Mouse (Mus musculus) embryo, embryonic 10.5 days (tissue): Measurements from ENCODE around the gene Ttc21b.
A peak's percentile ranks its signal among the peaks of the same experiment; 100 is the strongest.

Experiments used
- DNase-seq: peaks from one replicate; pipeline ENCODE4 v3.0.0-alpha.2; 2015; ENCODE audit warnings: low spot score

Gene Ttc21b

GRCm38 (mm10) chr2:66171643-66172042, 84.8 kb downstream of the Ttc21b start:
- DNase-seq: peak; percentile 30

DNA sequence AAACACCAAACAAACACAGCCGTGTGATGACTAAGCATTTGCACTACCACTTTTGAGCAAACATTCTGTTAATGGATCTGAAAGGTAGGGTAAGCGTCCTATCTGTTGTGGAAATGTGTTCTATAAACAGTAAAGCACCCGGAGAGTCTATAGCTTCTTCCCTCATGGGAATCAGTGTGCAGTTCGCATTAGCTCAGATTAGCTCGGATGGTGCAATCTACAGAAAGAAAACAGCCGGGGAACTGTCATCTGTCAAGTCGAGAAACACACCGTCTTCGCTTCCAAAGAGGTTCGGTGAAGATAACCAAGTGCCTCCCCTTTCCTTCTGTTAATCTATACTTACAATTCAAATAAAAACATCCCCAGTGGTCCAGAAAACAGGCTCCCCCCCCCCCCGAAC, 85.7 kb downstream of the Ttc21b start:
- no peak for DNase-seq

DNA sequence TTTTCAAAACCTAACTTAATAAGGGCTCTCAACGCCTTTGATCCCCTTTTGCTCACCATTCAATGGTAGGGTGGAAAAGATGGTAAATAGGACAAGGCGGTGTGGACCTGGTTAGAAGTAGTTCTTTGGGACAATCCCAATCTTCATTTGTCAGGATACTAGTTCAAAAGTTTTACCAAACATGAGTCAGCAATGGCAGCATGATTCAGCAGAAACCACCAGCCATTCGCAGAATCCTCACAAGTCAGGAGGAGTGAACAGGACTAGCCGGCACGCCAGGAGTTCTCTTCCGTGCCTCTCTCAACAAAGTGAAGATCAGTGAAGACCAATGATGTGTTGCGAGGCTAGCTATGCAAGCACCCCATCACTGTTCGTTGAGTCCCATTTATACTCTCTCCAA, 91.4 kb downstream of the Ttc21b start:
- DNase-seq: no peak

DNA sequence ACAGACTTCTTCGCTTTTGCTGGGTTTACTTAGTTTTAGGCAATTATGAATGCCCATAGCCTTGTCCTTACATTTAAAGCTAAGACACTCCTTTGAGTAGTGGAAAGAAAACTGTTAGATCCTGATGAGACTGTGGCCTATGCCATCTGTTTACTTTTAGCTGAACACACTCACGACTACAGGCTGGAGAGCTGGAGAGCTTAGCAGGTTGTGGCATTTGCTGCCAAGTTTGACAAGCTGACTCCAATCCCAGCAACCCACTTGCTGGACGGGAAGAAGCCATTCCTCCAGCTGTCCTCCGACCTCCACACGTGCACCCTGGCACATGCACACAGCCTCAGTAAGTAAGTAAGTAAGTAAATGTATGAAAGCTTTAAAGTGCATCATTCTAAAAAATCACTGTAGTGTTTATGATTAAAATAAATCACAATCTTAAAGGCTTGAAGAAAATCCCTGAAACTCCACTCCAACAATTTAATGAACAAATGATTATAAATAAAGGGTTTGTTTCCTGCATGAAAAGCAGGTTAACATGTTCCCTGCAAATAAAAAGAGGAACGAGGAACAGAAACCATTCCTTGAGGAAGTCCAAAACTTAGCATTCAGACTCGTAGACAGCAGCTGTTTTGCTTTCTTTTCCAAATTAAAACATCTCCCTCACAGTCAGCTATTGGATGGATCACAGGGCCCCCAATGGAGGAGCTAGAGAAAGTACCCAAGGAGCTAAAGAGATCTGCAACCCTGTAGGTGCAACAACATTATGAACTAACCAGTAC, 98.1 kb downstream of the Ttc21b start:
- no peak for DNase-seq

GRCm38 (mm10) chr2:66151436-66151835, 105.0 kb downstream of the Ttc21b start:
- no peak for DNase-seq

DNA sequence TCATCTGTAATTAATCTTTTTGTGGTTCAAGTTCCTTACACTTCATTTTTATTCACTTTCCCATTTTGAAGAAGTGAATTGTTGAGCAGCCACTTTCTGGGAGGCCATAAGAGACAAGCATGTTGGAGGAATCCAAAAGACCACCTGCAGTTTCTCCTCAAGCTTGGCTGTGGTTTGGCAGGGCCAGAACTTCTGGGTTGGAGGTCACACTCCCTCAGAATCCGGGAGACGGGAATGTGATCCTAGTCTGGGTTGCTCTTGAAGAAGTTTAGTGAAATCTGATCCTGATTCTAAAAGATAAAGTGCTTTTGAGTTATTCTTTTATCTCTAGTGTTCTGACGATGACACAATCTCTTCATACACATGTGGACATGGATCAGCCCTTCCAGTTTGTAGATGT, 105.9 kb downstream of the Ttc21b start:
- DNase-seq: no peak

- no peak for DNase-seq
Measured at GRCm38 (mm10) chr2:66148654-66149230, 107.7 kb downstream of the Ttc21b start.

DNA sequence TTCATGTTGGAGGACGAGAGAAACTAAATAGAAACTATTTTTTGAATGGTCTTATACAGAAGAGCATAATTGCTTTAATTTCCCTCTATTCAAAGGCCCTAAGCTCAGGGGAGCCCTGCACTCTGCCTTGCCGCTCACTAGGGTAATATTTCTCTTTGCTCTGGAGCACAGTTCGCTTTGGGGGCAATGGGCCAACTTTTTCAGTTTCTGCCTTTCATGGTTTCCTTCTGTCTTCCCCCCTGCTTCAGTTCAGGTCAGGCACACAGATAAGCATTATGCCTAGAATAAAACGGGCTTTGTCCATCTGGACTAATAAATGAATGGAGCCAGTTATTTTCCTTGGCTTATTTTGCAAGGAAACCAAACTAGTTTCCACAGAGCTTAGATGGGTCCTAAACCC, 109.9 kb downstream of the Ttc21b start:
- DNase-seq: no peak

GRCm38 (mm10) chr2:66144770-66145169, 111.6 kb downstream of the Ttc21b start:
- DNase-seq: no peak

DNA sequence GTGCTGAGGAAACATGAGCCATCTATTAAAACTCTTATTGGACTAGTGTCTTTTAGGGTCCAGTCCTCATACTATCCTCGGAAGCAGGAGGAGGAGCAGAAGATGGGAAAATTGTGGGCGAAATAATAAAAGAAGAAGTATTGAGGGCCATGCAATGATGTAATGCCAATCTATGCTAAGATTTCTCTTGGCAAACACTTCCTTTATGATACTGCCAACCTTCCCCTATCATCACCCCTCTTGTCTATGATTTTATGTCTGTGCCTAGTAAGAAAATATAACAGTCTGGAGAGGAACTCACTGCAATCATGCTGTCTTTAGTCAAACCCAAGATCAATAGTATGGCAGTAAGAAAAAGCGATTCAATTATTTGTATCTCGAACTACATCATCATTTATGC, 113.1 kb downstream of the Ttc21b start:
- DNase-seq: no peak

GRCm38 (mm10) chr2:66142711-66143110, 113.7 kb downstream of the Ttc21b start:
- no peak for DNase-seq

GRCm38 (mm10) chr2:66142268-66142667, 114.1 kb downstream of the Ttc21b start:
- no peak for DNase-seq

GRCm38 (mm10) chr2:66140246-66140645, 116.2 kb downstream of the Ttc21b start:
- DNase-seq: no peak
